Mouse (Mus musculus) forebrain, postnatal 0 days (tissue): ENCODE results near the gene Ucn. TPM values are rescaled to one million over a fixed set of nuclear protein-coding genes. Genes with fewer than 3 reads are reported as not detected.
A peak's percentile ranks its signal among the peaks of the same experiment; 100 is the strongest.

Experiments
- ATAC-seq: fragments of 200-750 bp; cut with Nextera tagmentation; 2 replicates; pipeline ENCODE4 v1.8.0; 2017; ENCODE audit warnings: mild to moderate bottlenecking, moderate library complexity
- DNase-seq: peaks from one replicate; pipeline ENCODE4 v3.0.0-alpha.2; 2015
- H3K27ac ChIP-seq: fragments of 300-500 bp; sonication (generic); 2 replicates; pipeline ENCODE4 v1.5.1; 2014; ENCODE audit warnings: low read depth, mild to moderate bottlenecking, antibody characterized with exemption, low read length, moderate library complexity, mixed read lengths
- H3K27me3 ChIP-seq: fragments of 300-500 bp; sonication (generic); 2 replicates; pipeline ENCODE4 v1.6.1; 2014; ENCODE audit warnings: mild to moderate bottlenecking, low read length, mixed read lengths; ENCODE audit not compliant: insufficient read depth
- H3K36me3 ChIP-seq: fragments of 300-500 bp; sonication (generic); 2 replicates; pipeline ENCODE4 v1.6.1; 2014; ENCODE audit warnings: mild to moderate bottlenecking, moderate library complexity; ENCODE audit not compliant: insufficient read depth
- H3K4me1 ChIP-seq: fragments of 300-500 bp; sonication (generic); 2 replicates; pipeline ENCODE4 v1.6.1; 2014; ENCODE audit warnings: antibody characterized with exemption; ENCODE audit not compliant: insufficient read depth
- H3K4me2 ChIP-seq: fragments of 300-500 bp; sonication (generic); 2 replicates; pipeline ENCODE4 v1.6.1; 2014; ENCODE audit warnings: low read depth, mild to moderate bottlenecking, moderate library complexity
- H3K4me3 ChIP-seq: fragments of 300-500 bp; sonication (generic); 2 replicates; pipeline ENCODE4 v1.5.1; 2014; ENCODE audit warnings: low read depth, low read length, mixed read lengths
- H3K9ac ChIP-seq: fragments of 300-500 bp; sonication (generic); 2 replicates; pipeline ENCODE4 v1.6.1; 2014; ENCODE audit warnings: mild to moderate bottlenecking
- H3K9me3 ChIP-seq: fragments of 300-500 bp; sonication (generic); 2 replicates; pipeline ENCODE4 v1.6.1; 2016; ENCODE audit warnings: low read length
- CTCF ChIP-seq: sonication (generic); IDR thresholded peaks from 2 replicates; pipeline ENCODE4 v1.5.1; 2016; ENCODE audit warnings: antibody characterized with exemption, control low read depth, low read depth
- WGBS: fragments of 180-500 bp; shearing (Covaris S2); extraction: QIAGEN DNeasy Blood & Tissue Kit; methylation state at CpG from one replicate; pipeline ENCODE4 v1.1.7; 2014; 5-methylcytosine and 5-hydroxymethylcytosine counted together
- polyA plus RNA-seq: library from polyadenylated mRNA; unstranded; fragments of >200 nt; fragmentation: Nextera tagmentation; extraction: Ambion mirVana; gene quantifications from 2 replicates; pipeline ENCODE4 v1.2.1, GENCODE M21; 2015
- total RNA-seq: library from RNA; depleted of rRNA; stranded (reverse); fragments of >200 nt; gene quantifications from 2 replicates; pipeline ENCODE4 v1.2.3, GENCODE M21; 2014; rRNA removed

Gene Ucn
- total RNA-seq, result not detected in 2 replicates
- polyA plus RNA-seq, result not detected in 2 replicates

DNA sequence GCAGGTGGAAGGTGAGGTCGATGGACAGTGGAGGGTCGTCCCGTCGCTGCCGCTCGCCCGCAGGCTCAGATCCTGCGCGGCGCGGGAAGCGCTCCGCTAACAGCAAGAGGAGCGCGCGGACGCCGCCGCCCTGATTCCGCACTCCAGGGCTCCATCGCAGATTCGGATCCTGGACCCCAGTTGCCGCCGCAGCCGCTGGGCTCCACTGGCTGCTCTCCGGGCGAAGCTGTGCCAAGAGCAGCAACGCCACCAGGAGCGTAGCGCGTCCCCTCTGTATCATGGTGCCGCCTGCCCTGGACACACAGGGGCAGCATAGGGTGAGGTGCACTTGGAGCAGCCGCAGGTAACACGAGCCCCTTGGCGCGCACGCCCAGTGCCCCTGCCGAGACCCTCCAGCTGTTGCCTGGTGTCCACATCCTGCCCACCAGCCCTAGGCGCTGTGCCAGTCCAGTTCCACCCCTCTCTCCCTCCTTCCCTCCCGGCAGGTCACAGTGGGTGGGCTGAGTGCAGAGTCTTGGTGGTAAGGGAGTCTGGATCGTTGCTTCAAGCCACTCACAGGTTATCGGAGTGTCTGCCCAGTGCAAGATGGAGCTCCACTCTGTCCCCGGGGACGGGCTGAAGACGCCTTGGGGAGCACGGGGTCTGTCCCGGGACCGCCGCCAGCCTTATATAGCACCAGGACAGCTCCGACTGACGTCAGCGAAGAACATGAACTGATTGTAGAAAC is at the start of gene Ucn:
TSS of gene Ucn (minus strand) at position 589 of the 727 bp plus-strand sequence.
- Histone ChIP-seq H3K9me3 (no peaks in the 10 kb centered on the region), H3K27ac (no peak within 1 kb of the TSS), H3K27me3 (peaks cover 49% of the 10 kb centered on the region), H3K36me3 (peaks cover 5% of the 10 kb centered on the region; the same call in 1 of the 2 replicates), H3K4me2 (peak within 1 kb of the TSS; percentile 63), H3K4me1 (peaks cover 15% of the 10 kb centered on the region), H3K4me3 (peak within 1 kb of the TSS; percentile 33), H3K9ac (0 out of 2 replicates have a peak within 1 kb of the TSS, but pooled peaks have one; percentile 10)
- DNase-seq (no peak), ATAC-seq (peak; percentile 14; the same call in 1 of the 2 replicates)
- 0 out of 2 replicates have a peak, but pooled peaks have one; percentile 7 for TF ChIP-seq CTCF
- WGBS, result 2% methylated on average over 52 of the region's 52 CpGs

DNA sequence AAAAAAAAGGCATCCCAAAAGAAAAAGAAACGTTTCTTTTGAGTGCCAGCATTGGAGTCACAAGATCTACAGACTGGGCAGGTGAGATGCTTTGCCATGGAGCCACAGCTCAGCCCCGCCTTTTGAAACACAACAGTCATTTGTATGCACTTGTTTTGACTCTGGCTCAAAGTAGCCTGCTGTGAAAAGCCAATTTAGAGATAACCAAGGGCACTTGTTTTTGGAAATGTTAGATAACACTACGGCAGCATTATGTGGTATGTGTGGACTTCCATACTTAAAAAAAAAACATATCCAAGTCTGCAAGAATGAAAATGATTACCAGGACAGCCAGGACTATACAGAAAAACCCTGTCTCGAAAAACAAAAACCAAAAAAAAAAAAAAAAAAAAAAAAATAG is 45.0 kb upstream of the Ucn start:
- no peak for ATAC-seq
- H3K4me1 ChIP-seq, result peaks cover 8% of the 10 kb centered on the region; the same call in 1 of the 2 replicates
- DNase-seq, result no peak

DNA sequence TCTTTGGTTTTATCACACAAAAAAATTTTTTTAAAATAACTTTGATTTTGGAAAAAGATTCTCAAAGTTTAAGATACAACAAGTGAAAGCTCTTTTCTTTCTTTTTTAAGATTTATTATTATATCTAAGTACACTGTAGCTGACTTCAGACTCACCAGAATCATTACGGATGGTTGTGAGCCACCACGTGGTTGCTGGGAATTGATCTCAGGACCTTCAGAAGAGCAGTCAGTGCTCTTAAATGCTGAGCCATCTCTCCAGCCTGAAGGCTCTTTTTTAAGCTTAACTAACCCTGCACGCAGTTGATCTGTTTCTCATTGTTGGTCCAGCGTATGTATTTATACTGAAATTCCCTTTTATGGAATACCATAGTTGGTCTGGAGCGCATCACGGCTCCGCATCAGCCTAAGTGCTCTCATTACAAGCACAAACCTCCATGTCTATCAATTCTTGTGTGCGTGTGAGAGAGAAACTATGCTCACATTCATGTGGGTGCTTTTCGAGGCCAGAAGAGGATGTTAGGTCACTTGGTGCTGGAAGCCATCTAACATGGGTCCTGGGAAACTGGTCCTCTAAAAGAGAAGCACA is 42.6 kb upstream of the Ucn start:
- TF ChIP-seq CTCF, result no peak
- Histone ChIP-seq H3K4me1 (peaks cover 9% of the 10 kb centered on the region; the same call in 1 of the 2 replicates), H3K4me3 (no peak overlapping the region), H3K4me2 (no peak overlapping the region), H3K27me3 (no peaks in the 10 kb centered on the region), H3K9ac (no peak overlapping the region), H3K9me3 (no peaks in the 10 kb centered on the region), H3K36me3 (no peaks in the 10 kb centered on the region), H3K27ac (no peak overlapping the region)
- 94% methylated on average over 9 of the region's 9 CpGs for WGBS
- no peak for DNase-seq
- no peak for ATAC-seq

More for the DNA sequence above, 45.0 kb upstream of the Ucn start:
- WGBS, result 60% methylated on average over 4 of the region's 4 CpGs
- Histone ChIP-seq H3K9ac (no peak overlapping the region), H3K4me3 (no peak overlapping the region), H3K9me3 (no peaks in the 10 kb centered on the region), H3K27me3 (no peaks in the 10 kb centered on the region), H3K27ac (no peak overlapping the region), H3K36me3 (peaks cover 18% of the 10 kb centered on the region), H3K4me2 (no peak overlapping the region)
- no peak for TF ChIP-seq CTCF

DNA sequence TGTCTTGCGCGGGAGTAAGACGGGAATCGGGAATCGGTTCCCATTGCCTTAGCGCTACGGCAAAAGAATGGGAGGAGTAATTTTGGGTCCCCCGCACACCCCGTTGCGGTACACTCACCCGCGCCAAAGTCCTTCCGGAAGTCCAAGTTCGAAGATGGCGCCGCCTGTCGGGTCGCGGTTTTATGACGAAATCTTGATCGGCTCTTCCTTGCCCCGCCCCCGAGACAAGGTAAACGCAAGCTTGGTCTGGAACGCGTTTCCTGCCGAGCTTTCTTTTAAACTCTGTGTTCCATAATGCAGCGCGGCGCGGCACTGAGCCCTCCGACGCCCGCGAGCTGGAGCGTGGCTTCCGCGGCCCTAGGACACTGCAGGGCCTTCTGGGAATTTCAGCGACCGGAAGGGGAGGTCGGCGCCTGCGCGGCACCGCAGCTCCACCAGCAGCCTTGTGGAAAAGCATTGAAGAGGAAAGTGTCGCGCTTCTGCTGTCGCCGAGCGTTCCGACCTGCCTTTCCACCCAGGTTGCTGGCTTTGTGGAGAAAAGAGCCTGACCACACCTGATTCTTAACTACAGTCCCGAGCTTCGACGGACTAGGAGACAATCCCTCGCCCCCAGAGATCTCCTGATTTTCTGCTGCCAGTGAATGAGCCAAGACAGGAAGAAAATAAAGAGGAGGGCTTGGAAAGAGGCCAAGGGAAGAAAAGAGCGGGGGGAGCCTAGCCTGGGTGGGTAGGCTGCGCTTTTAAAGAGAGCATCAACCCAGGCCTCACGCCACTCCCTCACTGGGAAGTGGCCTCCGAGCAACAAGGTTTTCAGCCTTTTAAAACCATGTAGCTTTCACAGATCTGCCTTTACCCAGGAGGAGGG is 41.4 kb upstream of the Ucn start, which contains the start of the genes Gm29609 and Gtf3c2:
TSS of gene Gm29609 (minus strand) at position 146 of the 865 bp plus-strand sequence.
TSS of gene Gtf3c2 (minus strand) at position 379 of the 865 bp plus-strand sequence.
- ATAC-seq (peak; percentile 99), DNase-seq (peak; percentile 99)
- under 1% methylated on average over 59 of the region's 59 CpGs for WGBS
- H3K4me1 ChIP-seq, result peaks cover 9% of the 10 kb centered on the region; the same call in 1 of the 2 replicates
- TF ChIP-seq CTCF, result peak; percentile 9; the same call in 1 of the 2 replicates
- peak within 1 kb of the TSS; percentile 99 for H3K27ac ChIP-seq
- H3K4me3 ChIP-seq, result peak within 1 kb of the TSS; percentile 93
- no peaks in the 10 kb centered on the region for H3K36me3 ChIP-seq
- no peaks in the 10 kb centered on the region for H3K9me3 ChIP-seq
- H3K4me2 ChIP-seq, result peak within 1 kb of the TSS; percentile 91
- no peaks in the 10 kb centered on the region for H3K27me3 ChIP-seq
- H3K9ac ChIP-seq, result peak within 1 kb of the TSS; percentile 80

DNA sequence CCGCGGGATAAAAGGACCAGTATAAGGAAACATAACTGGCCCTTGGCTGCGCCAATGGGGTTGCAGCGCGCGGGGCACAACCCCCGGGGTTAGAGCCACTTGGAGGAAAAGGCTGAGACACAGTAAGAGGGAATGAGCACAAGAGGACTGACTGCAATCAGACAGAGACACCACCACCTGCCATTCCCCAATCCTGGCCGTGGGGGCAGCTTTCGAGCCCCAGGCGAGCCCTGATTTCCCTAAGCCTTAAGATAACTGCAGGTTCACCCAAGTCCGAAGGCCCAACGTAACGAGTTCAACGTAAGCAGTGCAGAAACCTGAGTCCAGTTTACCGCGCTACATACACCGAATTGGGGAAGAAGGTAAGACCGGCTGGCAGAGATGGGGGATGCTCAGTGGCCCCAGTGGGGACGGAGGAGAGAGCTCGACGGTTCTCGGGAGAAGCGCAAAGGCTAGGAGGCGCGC is 40.7 kb upstream of the Ucn start:
- Histone ChIP-seq H3K9ac (peak overlapping the region; percentile 80), H3K27ac (peak overlapping the region; percentile 99)
- DNase-seq, result no peak

DNA sequence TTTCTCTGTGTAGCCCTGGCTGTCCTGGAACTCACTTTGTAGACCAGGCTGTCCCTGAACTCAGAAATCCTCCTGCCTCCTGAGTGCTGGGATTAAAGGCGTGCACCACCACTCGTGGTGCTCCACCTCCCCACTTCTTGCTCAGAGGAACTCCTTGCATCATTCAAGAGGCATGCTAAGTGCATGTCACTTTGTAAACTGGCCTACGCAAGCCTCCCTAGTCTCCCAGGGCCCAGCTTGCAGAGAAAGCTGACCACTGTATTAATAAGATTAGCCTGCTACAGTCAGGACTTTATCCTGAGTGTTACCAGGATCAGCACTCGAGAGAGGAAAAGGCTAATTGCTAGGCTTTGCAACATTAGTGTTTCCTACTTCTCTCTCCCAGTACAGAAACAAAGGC is 30.0 kb upstream of the Ucn start:
- Histone ChIP-seq H3K4me1 (no peaks in the 10 kb centered on the region), H3K4me3 (no peak overlapping the region), H3K27me3 (no peaks in the 10 kb centered on the region), H3K9me3 (no peaks in the 10 kb centered on the region), H3K27ac (no peak overlapping the region), H3K36me3 (peaks cover 91% of the 10 kb centered on the region), H3K9ac (no peak overlapping the region), H3K4me2 (no peak overlapping the region)
- no peak for TF ChIP-seq CTCF
- 90% methylated on average over 4 of the region's 4 CpGs for WGBS
- ATAC-seq, result no peak
- no peak for DNase-seq

More for the DNA sequence above, 40.7 kb upstream of the Ucn start:
- H3K36me3 ChIP-seq, result peaks cover 2% of the 10 kb centered on the region; the same call in 1 of the 2 replicates
- peaks cover 9% of the 10 kb centered on the region; the same call in 1 of the 2 replicates for H3K4me1 ChIP-seq
- H3K27me3 ChIP-seq, result no peaks in the 10 kb centered on the region
- ATAC-seq, result peak; percentile 45; the same call in 1 of the 2 replicates
- no peaks in the 10 kb centered on the region for H3K9me3 ChIP-seq
- H3K4me3 ChIP-seq, result peak overlapping the region; percentile 93
- H3K4me2 ChIP-seq, result peak overlapping the region; percentile 91
- TF ChIP-seq CTCF, result no peak
- under 1% methylated on average over 25 of the region's 25 CpGs for WGBS
